Mouse (Mus musculus): ENCODE measurements around the gene Ciao2b.

DNA sequence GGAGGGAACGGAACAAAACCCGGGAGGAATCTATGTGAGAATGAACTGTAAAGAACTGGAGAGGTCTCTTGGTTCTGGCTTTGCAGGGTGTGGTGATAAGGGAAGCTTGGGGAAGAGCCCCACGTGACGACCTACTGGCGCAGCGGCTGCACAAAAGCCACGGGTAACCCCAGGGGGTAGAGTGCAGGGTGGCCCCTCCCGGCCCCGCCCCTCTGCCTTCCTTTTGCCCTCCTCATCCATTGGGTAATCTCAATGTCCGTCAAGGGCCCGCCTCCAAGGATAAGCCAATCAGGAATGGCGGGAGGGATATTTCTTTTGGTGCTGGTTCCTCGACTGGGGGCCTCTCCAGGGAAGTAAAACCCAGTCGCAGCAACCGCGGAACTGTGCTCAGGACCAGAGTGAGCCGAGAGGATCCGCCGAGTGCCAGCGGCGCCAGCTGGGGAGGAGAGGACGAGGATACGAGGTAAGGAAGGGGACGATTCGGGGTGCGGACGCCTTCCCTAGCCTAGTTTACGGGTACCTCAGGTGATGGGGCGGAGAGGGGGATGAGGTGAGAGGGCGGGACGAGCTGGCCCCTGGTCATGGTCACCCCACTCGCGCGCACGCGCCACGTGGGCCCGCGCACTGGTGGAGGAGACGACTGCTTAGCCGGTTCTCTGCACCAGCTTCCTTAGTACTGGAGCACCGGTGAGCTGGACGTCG is 50.5 kb downstream of the Ciao2b start, which contains the start of gene Pdp2:
- no peak for TF ChIP-seq GATA1 (IDR thresholded peaks at IDR 0.05; ENCODE audit: borderline replicate concordance, low read length)
- no peak for TF ChIP-seq FLI1 (IDR thresholded peaks at IDR 0.05; ENCODE audit: low read length)

All from megakaryocyte, embryonic 14.5 days (primary cell).